Mouse (Mus musculus) cortical plate, adult 2 months (tissue): ENCODE data around the gene AY358078.

Source experiments
- CTCF ChIP-seq: fragments of 200-500 bp; IDR thresholded peaks from 2 replicates; pipeline ENCODE4 v1.5.1; 2011; ENCODE audit warnings: mild to moderate bottlenecking, control low read depth, low read length; ENCODE audit not compliant: insufficient read depth; ENCODE audit errors: extremely low read depth
- POLR2A ChIP-seq: fragments of 200-500 bp; IDR thresholded peaks from 2 replicates; pipeline ENCODE4 v1.6.1; 2011; ENCODE audit warnings: mild to moderate bottlenecking, low read length, control low read depth; ENCODE audit not compliant: insufficient read depth; ENCODE audit errors: extremely low read depth

GRCm38 (mm10) chr14:51787061-51787460 is 12.8 kb upstream of the AY358078 start:
- no peak for TF ChIP-seq CTCF
- no peak for TF ChIP-seq POLR2A
